Mouse (Mus musculus) embryonic facial prominence, embryonic 14.5 days (tissue): Measurements from ENCODE around the gene Fam129c. TPM values are rescaled to one million over a fixed set of nuclear protein-coding genes. Genes with fewer than 3 reads are reported as not detected.

ENCODE experiments used
- ATAC-seq: fragments of 200-750 bp; cut with Nextera tagmentation; 2 replicates; pipeline ENCODE4 v1.8.0; 2017; ENCODE audit warnings: low read depth, moderate number of reproducible peaks, moderate TSS enrichment
- DNase-seq: peaks from one replicate; pipeline ENCODE4 v3.0.0-alpha.2; 2015; ENCODE audit warnings: low spot score
- H3K27ac ChIP-seq: fragments of 300-500 bp; sonication (generic); replicated peaks from 2 replicates; pipeline ENCODE4 v1.5.1; 2014; ENCODE audit warnings: low read depth, mild to moderate bottlenecking, low read length, moderate library complexity
- H3K27me3 ChIP-seq: fragments of 300-500 bp; sonication (generic); replicated peaks from 2 replicates; pipeline ENCODE4 v1.6.1; 2014; ENCODE audit warnings: low read length; ENCODE audit not compliant: control insufficient read depth, insufficient read depth
- H3K36me3 ChIP-seq: fragments of 300-500 bp; sonication (generic); 2 replicates; pipeline ENCODE4 v1.6.1; 2014; ENCODE audit warnings: low read length, mixed read lengths; ENCODE audit not compliant: control insufficient read depth, insufficient read depth
- H3K4me1 ChIP-seq: fragments of 300-500 bp; sonication (generic); 2 replicates; pipeline ENCODE4 v1.6.1; 2014; ENCODE audit warnings: antibody characterized with exemption, low read length; ENCODE audit not compliant: control insufficient read depth, insufficient read depth
- H3K4me2 ChIP-seq: fragments of 300-500 bp; sonication (generic); 2 replicates; pipeline ENCODE4 v1.6.1; 2014; ENCODE audit warnings: low read depth, mild to moderate bottlenecking, low read length, moderate library complexity, mixed read lengths
- H3K4me3 ChIP-seq: fragments of 300-500 bp; sonication (generic); 2 replicates; pipeline ENCODE4 v1.5.1; 2014; ENCODE audit warnings: low read depth, mild to moderate bottlenecking, low read length
- H3K9ac ChIP-seq: fragments of 300-500 bp; sonication (generic); 2 replicates; pipeline ENCODE4 v1.6.1; 2014; ENCODE audit warnings: low read depth, mild to moderate bottlenecking, low read length, moderate library complexity, mixed read lengths
- H3K9me3 ChIP-seq: fragments of 300-500 bp; sonication (generic); 2 replicates; pipeline ENCODE4 v1.6.1; 2016; ENCODE audit warnings: low read length; ENCODE audit not compliant: control insufficient read depth
- WGBS: fragments of 180-500 bp; shearing (Covaris S2); extraction: QIAGEN DNeasy Blood & Tissue Kit; methylation state at CpG from one replicate; pipeline ENCODE4 v1.1.7; 2014; 5-methylcytosine and 5-hydroxymethylcytosine counted together
- microRNA-seq: library from miRNA; unstranded; fragments of <30 nt; microRNA quantifications from one replicate; pipeline ENCODE4, GENCODE M21; 2016; ENCODE audit warnings: borderline number of aligned reads
- polyA plus RNA-seq: library from polyadenylated mRNA; unstranded; fragments of >200 nt; fragmentation: Nextera tagmentation; extraction: Ambion mirVana; gene quantifications from 2 replicates; pipeline ENCODE4 v1.2.1, GENCODE M21; 2014

The Fam129c gene
- polyA plus RNA-seq, 1 experiment from 2014 or later, result 2.3 TPM

GRCm38 (mm10) chr8:71638321-71638720, 40.9 kb downstream of the Fam129c start:
- no peak overlapping the region for H3K9ac ChIP-seq
- H3K27me3 ChIP-seq, result peaks cover 13% of the 10 kb centered on the region
- ATAC-seq (no peak), DNase-seq (no peak)
- H3K4me1 ChIP-seq, result no peaks in the 10 kb centered on the region
- no peak overlapping the region for H3K4me3 ChIP-seq
- H3K27ac ChIP-seq, result no peak overlapping the region
- no peak overlapping the region for H3K4me2 ChIP-seq
- WGBS, result 72% methylated on average over 6 of the region's 6 CpGs
- no peaks in the 10 kb centered on the region for H3K36me3 ChIP-seq
- H3K9me3 ChIP-seq, result no peaks in the 10 kb centered on the region

GRCm38 (mm10) chr8:71639318-71639717, 41.9 kb downstream of the Fam129c start:
- 83% methylated on average over 4 of the region's 4 CpGs for WGBS
- ATAC-seq, result no peak

GRCm38 (mm10) chr8:71645510-71645909, 48.1 kb downstream of the Fam129c start:
- H3K4me3 ChIP-seq, result no peak overlapping the region
- 82% methylated on average over 9 of the region's 9 CpGs for WGBS
- no peak overlapping the region for H3K27ac ChIP-seq
- H3K4me1 ChIP-seq, result no peaks in the 10 kb centered on the region
- H3K27me3 ChIP-seq, result no peaks in the 10 kb centered on the region
- DNase-seq, result no peak
- H3K9ac ChIP-seq, result no peak overlapping the region
- no peak overlapping the region for H3K4me2 ChIP-seq
- no peak for ATAC-seq
- no peaks in the 10 kb centered on the region for H3K36me3 ChIP-seq
- H3K9me3 ChIP-seq, result no peaks in the 10 kb centered on the region

More at GRCm38 (mm10) chr8:71639318-71639717, 41.9 kb downstream of the Fam129c start:
- no peaks in the 10 kb centered on the region for H3K36me3 ChIP-seq
- H3K27ac ChIP-seq, result no peak overlapping the region
- H3K4me1 ChIP-seq, result no peaks in the 10 kb centered on the region
- H3K4me2 ChIP-seq, result no peak overlapping the region
- H3K27me3 ChIP-seq, result peaks cover 7% of the 10 kb centered on the region
- H3K9ac ChIP-seq, result no peak overlapping the region
- H3K4me3 ChIP-seq, result no peak overlapping the region
- H3K9me3 ChIP-seq, result no peaks in the 10 kb centered on the region
- no peak for DNase-seq

- no peak for DNase-seq
- Histone ChIP-seq H3K27me3 (peaks cover 55% of the 10 kb centered on the region), H3K9ac (0 out of 2 replicates have a peak overlapping the region, but pooled peaks have one; percentile 48), H3K4me1 (no peaks in the 10 kb centered on the region), H3K36me3 (no peaks in the 10 kb centered on the region), H3K4me3 (peak overlapping the region; percentile 6; the same call in 1 of the 2 replicates), H3K4me2 (peak overlapping the region; percentile 39), H3K27ac (no peak overlapping the region), H3K9me3 (no peaks in the 10 kb centered on the region)
- WGBS, result 2% methylated on average over 17 of the region's 24 CpGs
- ATAC-seq, result no peak
Measured at GRCm38 (mm10) chr8:71654600-71654999, 57.2 kb downstream of the Fam129c start.

Small RNA genes lying within 50 kb of the gene (microRNA-seq; reads per million reads assigned to microRNA genes)
- gene Mir6769b, result not detected

Other genes with a start within 250 kb of the Fam129c start
- gene Use1, start 230.8 kb upstream of the Fam129c start, polyA plus RNA-seq, result 106 and 115 TPM in 2 replicates
- gene Ocel1, start 226.3 kb upstream of the Fam129c start, polyA plus RNA-seq, result 3.8 and 4.0 TPM in 2 replicates
- 57.2 and 61.9 TPM in 2 replicates for gene Nr2f6, start 215.7 kb upstream of the Fam129c start, polyA plus RNA-seq
- 9.4 and 11.3 TPM in 2 replicates for gene Ushbp1, start 201.8 kb upstream of the Fam129c start, polyA plus RNA-seq
- 79.6 and 85.2 TPM in 2 replicates for gene Babam1, start 200.8 kb upstream of the Fam129c start, polyA plus RNA-seq
- gene Ankle1, start 191.6 kb upstream of the Fam129c start, polyA plus RNA-seq, result 13.0 and 16.4 TPM in 2 replicates
- gene Abhd8, start 134.0 kb upstream of the Fam129c start, polyA plus RNA-seq, result 47.9 and 49.4 TPM in 2 replicates
- 115 and 123 TPM in 2 replicates for gene Mrpl34, start 132.7 kb upstream of the Fam129c start, polyA plus RNA-seq
- gene Dda1, start 128.4 kb upstream of the Fam129c start, polyA plus RNA-seq, result 100 and 105 TPM in 2 replicates
- 2.0 and 2.1 TPM in 2 replicates for gene Ano8, start 111.7 kb upstream of the Fam129c start, polyA plus RNA-seq
- 5.3 and 6.8 TPM in 2 replicates for gene Gtpbp3, start 109.5 kb upstream of the Fam129c start, polyA plus RNA-seq
- 53.5 and 59.0 TPM in 2 replicates for gene Plvap, start 85.9 kb upstream of the Fam129c start, polyA plus RNA-seq
- 2.4 and 3.5 TPM in 2 replicates for gene Ccdc194, start 71.9 kb upstream of the Fam129c start, polyA plus RNA-seq
- 16.0 and 16.2 TPM in 2 replicates for gene Bst2, start 60.2 kb upstream of the Fam129c start, polyA plus RNA-seq
- gene Mvb12a, start 54.7 kb upstream of the Fam129c start, polyA plus RNA-seq, result 85.4 and 95.3 TPM in 2 replicates
- 1.1 and 1.4 TPM in 2 replicates for gene Tmem221, start 38.8 kb upstream of the Fam129c start, polyA plus RNA-seq
- gene Nxnl1, start 31.0 kb upstream of the Fam129c start, polyA plus RNA-seq, result 0.07 TPM in 1 of 2 replicates, not detected in the other
- gene Slc27a1, start 28.8 kb upstream of the Fam129c start, polyA plus RNA-seq, result 15.5 and 20.4 TPM in 2 replicates
- 239 and 245 TPM in 2 replicates for gene Pgls, start 5.5 kb upstream of the Fam129c start, polyA plus RNA-seq
- 107 and 112 TPM in 2 replicates for gene Colgalt1, start 13.3 kb downstream of the Fam129c start, polyA plus RNA-seq
- 1.1 and 1.4 TPM in 2 replicates for gene Unc13a, start 74.1 kb downstream of the Fam129c start, polyA plus RNA-seq
- gene Jak3, start 78.6 kb downstream of the Fam129c start, polyA plus RNA-seq, result 4.8 and 5.2 TPM in 2 replicates
- gene Insl3, start 91.6 kb downstream of the Fam129c start, polyA plus RNA-seq, result 1.0 TPM in 1 of 2 replicates, not detected in the other
- gene B3gnt3, start 104.1 kb downstream of the Fam129c start, polyA plus RNA-seq, result 0.84 and 0.87 TPM in 2 replicates
- 2.6 and 2.7 TPM in 2 replicates for gene Fcho1, start 128.1 kb downstream of the Fam129c start, polyA plus RNA-seq